Mouse (Mus musculus): ENCODE results near the gene Nodal.

GRCm38 (mm10) chr10:61382281-61382731, 35.5 kb upstream of the Nodal start:
- TF ChIP-seq EP300 (IDR thresholded peaks at IDR 0.05; ENCODE audit: insufficient read depth, low read depth, low read length), result peak; percentile 87
- TF ChIP-seq POLR2A (IDR thresholded peaks at IDR 0.05; ENCODE audit: insufficient read depth, low read length), result peak; percentile 82

Measured in ES-Bruce4 (cell line).